18 mouse cellular contexts compared by ENCODE assay signal in the genomic region with DNA sequence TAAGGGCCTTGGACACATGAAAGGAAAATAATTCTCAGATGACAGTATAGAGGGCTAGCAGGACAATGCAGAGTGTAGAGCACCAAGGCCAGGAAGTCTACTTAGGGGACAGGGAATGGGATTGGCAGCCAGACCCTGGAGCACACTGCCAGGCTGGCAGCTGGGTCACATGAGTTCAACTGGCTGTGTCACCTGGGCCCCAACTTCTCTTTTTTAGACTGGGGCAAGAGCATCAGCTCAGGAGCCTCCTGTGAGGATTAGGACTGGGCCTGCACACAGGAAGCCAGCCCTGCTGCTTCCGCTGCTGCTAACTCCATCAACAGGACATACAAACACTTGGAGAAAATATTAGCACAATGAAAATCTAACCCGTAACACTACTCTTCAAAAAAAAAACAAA. TPM values are rescaled to one million over a fixed set of nuclear protein-coding genes. Genes with fewer than 3 reads are reported as not detected.
A peak's percentile ranks its signal among the peaks of the same experiment; 100 is the strongest.
DNase-seq lines count a peak whose midpoint lies in the region; ATAC-seq and TF ChIP-seq lines count a peak whose summit lies in the region.
"Had no signal": no experiment of that assay in that cellular context is flagged by ENCODE, and none has a peak within 500 bp of the region (broad histone marks: within the 10 kb centered on the region; RNA-seq: fewer than 3 reads in every experiment).

No protein-coding gene starts in this region.

- no peak overlapping the region for H3K4me3 ChIP-seq in kidney, embryonic 16.5 days (ENCODE audit: low read length)
- H3K4me3 ChIP-seq in heart, postnatal 0 days (ENCODE audit: low read depth, low read length) = no peak overlapping the region
- no peak overlapping the region for H3K4me3 ChIP-seq in lung, adult 2 months (replicated peaks; ENCODE audit: extremely low read depth, low read depth, low read length)
- H3K4me3 ChIP-seq: embryonic facial prominence, embryonic 12.5 days; forebrain, embryonic 10.5 days; liver, embryonic 13.5 days had no signal

- no peak for TF ChIP-seq CTCF in heart, postnatal 0 days (IDR thresholded peaks at IDR 0.05; ENCODE audit: low read depth)
- no peak for TF ChIP-seq CTCF in lung, adult 2 months (IDR thresholded peaks at IDR 0.05; ENCODE audit: insufficient read depth, low read length)

- peaks cover 11% of the 10 kb centered on the region for H3K4me1 ChIP-seq in kidney, embryonic 16.5 days (ENCODE audit: insufficient read depth, low read length)
- peaks cover 46% of the 10 kb centered on the region for H3K4me1 ChIP-seq in heart, postnatal 0 days (ENCODE audit: control insufficient read depth, insufficient read depth)
- peaks cover 33% of the 10 kb centered on the region for H3K4me1 ChIP-seq in lung, adult 2 months (ENCODE audit: control insufficient read depth, insufficient read depth, low read length)

- no peak for ATAC-seq in kidney, embryonic 16.5 days (ENCODE audit: low FRiP score, low TSS enrichment)
- no peak for ATAC-seq in heart, postnatal 0 days (ENCODE audit: insufficient read depth, low read depth)
- ATAC-seq: hindbrain, embryonic 16.5 days had no signal

- no peak for TF ChIP-seq POLR2A in lung, adult 2 months (IDR thresholded peaks at IDR 0.05; ENCODE audit: borderline replicate concordance, extremely low read depth, low read depth, low read length)

- H3K27ac ChIP-seq in kidney, embryonic 16.5 days (ENCODE audit: low read length) = peak overlapping the region; percentile 31; the same call in 1 of the 2 replicates
- H3K27ac ChIP-seq in heart, postnatal 0 days (ENCODE audit: low read depth) = peak overlapping the region; percentile 44
- H3K27ac ChIP-seq: embryonic facial prominence, embryonic 12.5 days; forebrain, embryonic 10.5 days; liver, embryonic 13.5 days had no signal

- no peaks in the 10 kb centered on the region for H3K9me3 ChIP-seq in kidney, embryonic 16.5 days (ENCODE audit: low read length)
- H3K9me3 ChIP-seq in heart, postnatal 0 days (replicated peaks; ENCODE audit: control insufficient read depth, low read length) = no peaks in the 10 kb centered on the region
- H3K9me3 ChIP-seq: embryonic facial prominence, embryonic 12.5 days; forebrain, embryonic 10.5 days; liver, embryonic 13.5 days had no signal

- H3K9ac ChIP-seq in kidney, embryonic 16.5 days (replicated peaks; ENCODE audit: low read length) = no peak overlapping the region
- H3K9ac ChIP-seq in heart, postnatal 0 days (replicated peaks; ENCODE audit: low read depth, low read length) = no peak overlapping the region
- H3K9ac ChIP-seq: embryonic facial prominence, embryonic 12.5 days; liver, embryonic 13.5 days had no signal

- H3K36me3 ChIP-seq in kidney, embryonic 16.5 days (ENCODE audit: insufficient read depth, low read length) = peaks cover 28% of the 10 kb centered on the region
- peaks cover 40% of the 10 kb centered on the region for H3K36me3 ChIP-seq in heart, postnatal 0 days (replicated peaks; ENCODE audit: control insufficient read depth, insufficient read depth, low read length)

- no peak overlapping the region for H3K4me2 ChIP-seq in kidney, embryonic 16.5 days (replicated peaks; ENCODE audit: low read depth, low read length)
- no peak overlapping the region for H3K4me2 ChIP-seq in heart, postnatal 0 days (ENCODE audit: low read depth, low read length)
- H3K4me2 ChIP-seq: embryonic facial prominence, embryonic 12.5 days; liver, embryonic 13.5 days had no signal

- DNase-seq in adrenal gland, postnatal 14 days = peak; percentile 36
- no peak for DNase-seq in adrenal gland, postnatal 25 days
- DNase-seq in kidney, adult 11 months = no peak
- DNase-seq in B cell, adult 2 months = peak; percentile 7 to 13
- no peak for DNase-seq in heart, postnatal 0 days (ENCODE audit: low spot score)
- DNase-seq in thymus, adult 18-20 months = no peak
- no peak for DNase-seq in lung, adult 2 months
- DNase-seq: cerebellum, postnatal 36 days; gastrocnemius, postnatal 36 days; liver, embryonic 13.5 days; right cerebral cortex, adult 18-20 months; thymus, postnatal 25 days had no signal

- H3K27me3 ChIP-seq in kidney, embryonic 16.5 days (ENCODE audit: insufficient read depth, low read length) = no peaks in the 10 kb centered on the region
- no peaks in the 10 kb centered on the region for H3K27me3 ChIP-seq in heart, postnatal 0 days (ENCODE audit: control insufficient read depth, insufficient read depth, low read length)
- H3K27me3 ChIP-seq: embryonic facial prominence, embryonic 12.5 days; liver, embryonic 13.5 days had no signal

- WGBS in kidney, embryonic 16.5 days = 72% methylated on average over 2 of the region's 2 CpGs
- 71% methylated on average over 2 of the region's 2 CpGs for WGBS in heart, postnatal 0 days
- 50% methylated on average over 2 of the region's 2 CpGs for WGBS in lung, adult 2 months

- TF ChIP-seq EP300 in heart, postnatal 0 days (IDR thresholded peaks at IDR 0.05; ENCODE audit: low read depth) = no peak; the same call in 1 of the 2 replicates

RNA-seq across cellular contexts. Expression of a gene that starts 4.0 kb away (rescaled TPM):
- 19.9 and 21.6 TPM in 2 replicates for total RNA-seq in adrenal gland, postnatal 14 days (2021)
- total RNA-seq in adrenal gland, postnatal 25 days (2021) = 22.4 and 23.0 TPM in 2 replicates
- 14.9 TPM in 2 replicates for polyA plus RNA-seq in kidney, embryonic 16.5 days (2015; fragmentation: Nextera tagmentation; extraction: Ambion mirVana)
- 13.1 and 16.9 TPM in 2 replicates for total RNA-seq in heart, postnatal 0 days (2014; rRNA removed; ENCODE audit: low replicate concordance)
- 8.2 and 8.3 TPM in 2 replicates for polyA plus RNA-seq in heart, postnatal 0 days (2015; fragmentation: Nextera tagmentation; extraction: Ambion mirVana)
- polyA plus RNA-seq in lung, adult 2 months (2012; rRNA removed) = 4.9 and 6.9 TPM in 2 replicates

RNA-seq across cellular contexts. Expression of a gene that starts 42.1 kb away (rescaled TPM):
- total RNA-seq in adrenal gland, postnatal 14 days (2021) = 0.15 TPM in 1 of 2 replicates, not detected in the other
- total RNA-seq in adrenal gland, postnatal 25 days (2021) = not detected in 2 replicates
- not detected in 2 replicates for polyA plus RNA-seq in kidney, embryonic 16.5 days (2015; fragmentation: Nextera tagmentation; extraction: Ambion mirVana)
- total RNA-seq in heart, postnatal 0 days (2014; rRNA removed; ENCODE audit: low replicate concordance) = 0.12 TPM in 1 of 2 replicates, not detected in the other
- polyA plus RNA-seq in heart, postnatal 0 days (2015; fragmentation: Nextera tagmentation; extraction: Ambion mirVana) = 0.07 and 0.12 TPM in 2 replicates
- 14.7 and 19.2 TPM in 2 replicates for polyA plus RNA-seq in lung, adult 2 months (2012; rRNA removed)
- total RNA-seq: gastrocnemius, postnatal 36 days had no signal
- polyA plus RNA-seq: C2C12; stomach, embryonic 14.5 days had no signal

Comparison
In these comparisons a context has a peak if more than half of its experiments do, and no peak if none do; other contexts are left out.
1. DNase-seq: peak in adrenal gland, postnatal 14 days (single experiment) and B cell, adult 2 months (2 of 2); none in adrenal gland, postnatal 25 days (single experiment), kidney, adult 11 months (single experiment), heart, postnatal 0 days (single experiment), thymus, adult 18-20 months (0 of 2) and lung, adult 2 months (single experiment).